Mouse (Mus musculus) embryonic facial prominence, embryonic 15.5 days (tissue): ENCODE measurements around the gene Vmn2r85. TPM values are rescaled to one million over a fixed set of nuclear protein-coding genes. Genes with fewer than 3 reads are reported as not detected.

ENCODE experiments used
- ATAC-seq: fragments of 200-750 bp; cut with Nextera tagmentation; 2 replicates; pipeline ENCODE4 v1.8.0; 2017; ENCODE audit warnings: low read depth, moderate TSS enrichment; ENCODE audit not compliant: insufficient number of reproducible peaks, low FRiP score, low TSS enrichment
- H3K27ac ChIP-seq: fragments of 300-500 bp; sonication (generic); replicated peaks from 2 replicates; pipeline ENCODE4 v1.5.1; 2015; ENCODE audit warnings: mild to moderate bottlenecking, inconsistent platforms
- H3K27me3 ChIP-seq: fragments of 300-500 bp; sonication (generic); 2 replicates; pipeline ENCODE4 v1.6.1; 2015; ENCODE audit warnings: inconsistent platforms
- H3K36me3 ChIP-seq: fragments of 300-500 bp; sonication (generic); 2 replicates; pipeline ENCODE4 v1.6.1; 2015; ENCODE audit warnings: mild to moderate bottlenecking, inconsistent platforms
- H3K4me1 ChIP-seq: fragments of 300-500 bp; sonication (generic); 2 replicates; pipeline ENCODE4 v1.6.1; 2015; ENCODE audit warnings: inconsistent platforms
- H3K4me2 ChIP-seq: fragments of 300-500 bp; sonication (generic); replicated peaks from 2 replicates; pipeline ENCODE4 v1.6.1; 2015; ENCODE audit warnings: mild to moderate bottlenecking, inconsistent platforms
- H3K4me3 ChIP-seq: fragments of 300-500 bp; sonication (generic); replicated peaks from 2 replicates; pipeline ENCODE4 v1.5.1; 2015; ENCODE audit warnings: mild to moderate bottlenecking, inconsistent platforms
- H3K9ac ChIP-seq: fragments of 300-500 bp; sonication (generic); 2 replicates; pipeline ENCODE4 v1.6.1; 2015; ENCODE audit warnings: inconsistent platforms
- H3K9me3 ChIP-seq: fragments of 300-500 bp; sonication (generic); replicated peaks from 2 replicates; pipeline ENCODE4 v1.6.1; 2016; ENCODE audit warnings: inconsistent platforms
- WGBS: fragments of 180-500 bp; shearing (Covaris S2); methylation state at CpG from one replicate; pipeline ENCODE4 v1.1.7; 2015; 5-methylcytosine and 5-hydroxymethylcytosine counted together
- polyA plus RNA-seq: library from polyadenylated mRNA; unstranded; fragments of >200 nt; fragmentation: Nextera tagmentation; extraction: Ambion mirVana; gene quantifications from 2 replicates; pipeline ENCODE4 v1.2.1, GENCODE M21; 2015

Vmn2r85 gene
- polyA plus RNA-seq, 1 experiment from 2014 or later, result not detected

GRCm38 (mm10) chr10:130372491-130373173 is 56.9 kb downstream of the Vmn2r85 start:
- WGBS, result 74% methylated on average over 2 of the region's 2 CpGs
- no peaks in the 10 kb centered on the region for H3K36me3 ChIP-seq
- no peak for ATAC-seq
- no peak overlapping the region for H3K9ac ChIP-seq
- no peaks in the 10 kb centered on the region for H3K9me3 ChIP-seq
- H3K27me3 ChIP-seq, result no peaks in the 10 kb centered on the region
- no peaks in the 10 kb centered on the region for H3K4me1 ChIP-seq
- H3K4me3 ChIP-seq, result no peak overlapping the region
- no peak overlapping the region for H3K4me2 ChIP-seq
- no peak overlapping the region for H3K27ac ChIP-seq

GRCm38 (mm10) chr10:130371644-130372043 is 57.9 kb downstream of the Vmn2r85 start:
- WGBS, result 62% methylated on average over 1 of the region's 1 CpGs
- no peak for ATAC-seq

GRCm38 (mm10) chr10:130370005-130370682 is 59.4 kb downstream of the Vmn2r85 start:
- Histone ChIP-seq H3K4me1 (no peaks in the 10 kb centered on the region), H3K4me2 (no peak overlapping the region), H3K27ac (no peak overlapping the region), H3K36me3 (no peaks in the 10 kb centered on the region), H3K27me3 (no peaks in the 10 kb centered on the region), H3K4me3 (no peak overlapping the region), H3K9ac (no peak overlapping the region), H3K9me3 (no peaks in the 10 kb centered on the region)
- WGBS, result 88% methylated on average over 2 of the region's 2 CpGs
- ATAC-seq, result no peak

More at GRCm38 (mm10) chr10:130371644-130372043, 57.9 kb downstream of the Vmn2r85 start:
- Histone ChIP-seq H3K27me3 (no peaks in the 10 kb centered on the region), H3K4me3 (no peak overlapping the region), H3K36me3 (no peaks in the 10 kb centered on the region), H3K9me3 (no peaks in the 10 kb centered on the region), H3K9ac (no peak overlapping the region), H3K4me2 (no peak overlapping the region), H3K27ac (no peak overlapping the region), H3K4me1 (no peaks in the 10 kb centered on the region)

- no peaks in the 10 kb centered on the region for H3K36me3 ChIP-seq
- no peak overlapping the region for H3K9ac ChIP-seq
- no peak overlapping the region for H3K27ac ChIP-seq
- no peaks in the 10 kb centered on the region for H3K9me3 ChIP-seq
- no peak overlapping the region for H3K4me3 ChIP-seq
- H3K4me1 ChIP-seq, result no peaks in the 10 kb centered on the region
- no peak overlapping the region for H3K4me2 ChIP-seq
- ATAC-seq, result no peak; the same call in 1 of the 2 replicates
- H3K27me3 ChIP-seq, result no peaks in the 10 kb centered on the region
Observed at GRCm38 (mm10) chr10:130368384-130368783, 61.1 kb downstream of the Vmn2r85 start.

GRCm38 (mm10) chr10:130364766-130365165 is 64.7 kb downstream of the Vmn2r85 start:
- Histone ChIP-seq H3K27ac (no peak overlapping the region), H3K4me1 (no peaks in the 10 kb centered on the region), H3K9me3 (no peaks in the 10 kb centered on the region), H3K36me3 (no peaks in the 10 kb centered on the region), H3K27me3 (no peaks in the 10 kb centered on the region), H3K4me3 (no peak overlapping the region), H3K9ac (no peak overlapping the region), H3K4me2 (no peak overlapping the region)
- ATAC-seq, result no peak

Other genes starting within 250 kb of the Vmn2r85 start
- not detected in 2 replicates for gene Olfr826, start 245.5 kb downstream of the Vmn2r85 start, polyA plus RNA-seq
- gene Olfr827, start 215.3 kb downstream of the Vmn2r85 start, polyA plus RNA-seq, result 0.05 TPM in 1 of 2 replicates, not detected in the other
- 0.05 and 0.13 TPM in 2 replicates for gene Neurod4, start 149.5 kb downstream of the Vmn2r85 start, polyA plus RNA-seq
- 2.5 and 3.2 TPM in 2 replicates for gene Tespa1, start 106.8 kb downstream of the Vmn2r85 start, polyA plus RNA-seq
- 0.04 TPM in 1 of 2 replicates, not detected in the other for gene Vmn2r84, start 35.4 kb downstream of the Vmn2r85 start, polyA plus RNA-seq
- gene Vmn2r86, start 26.3 kb upstream of the Vmn2r85 start, polyA plus RNA-seq, result not detected in 2 replicates
- not detected in 2 replicates for gene Vmn2r87, start 67.7 kb upstream of the Vmn2r85 start, polyA plus RNA-seq